Mouse (Mus musculus): ENCODE measurements around the gene Scaf11. TPM values are rescaled to one million over a fixed set of nuclear protein-coding genes. Genes with fewer than 3 reads are reported as not detected.

The Scaf11 gene
- polyA plus RNA-seq, 1 experiment: 152 TPM

DNA sequence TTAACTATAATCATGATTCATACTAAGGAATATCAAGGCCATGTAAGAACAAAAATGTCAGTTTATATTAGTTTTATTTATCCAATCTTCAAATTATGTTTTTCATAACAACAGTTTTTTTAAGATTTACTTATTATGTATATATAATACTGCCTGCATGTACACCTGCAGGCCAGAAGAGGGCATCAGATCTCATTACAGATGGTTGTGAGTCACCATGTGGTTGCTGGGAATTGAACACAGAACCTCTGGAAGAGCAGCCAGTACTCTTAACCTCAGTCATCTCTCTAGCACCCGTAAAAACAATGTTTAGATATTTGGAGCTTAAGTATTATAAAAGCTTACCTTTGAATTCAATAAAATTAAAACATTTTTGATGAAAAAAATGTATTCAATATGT lies 26.4 kb downstream of the Scaf11 start:
- Histone ChIP-seq H3K36me3 (ENCODE audit: control insufficient read depth, insufficient read depth, low read length, poor library complexity, severe bottlenecking) (peaks cover 32% of the 10 kb centered on the region), H3K27ac (ENCODE audit: insufficient read depth, low read length) (no peak overlapping the region), H3K27me3 (ENCODE audit: control insufficient read depth, insufficient read depth, low read length, poor library complexity, severe bottlenecking) (no peaks in the 10 kb centered on the region), H3K9ac (ENCODE audit: low read depth, poor library complexity, severe bottlenecking) (no peak overlapping the region), H3K4me3 (ENCODE audit: low read depth, low read length) (no peak overlapping the region), H3K4me1 (ENCODE audit: control insufficient read depth, insufficient read depth, low read length) (no peaks in the 10 kb centered on the region), H3K9me3 (replicated peaks; ENCODE audit: control insufficient read depth, insufficient read depth, low read length, poor library complexity, severe bottlenecking) (no peaks in the 10 kb centered on the region)
- TF ChIP-seq EP300 (IDR thresholded peaks at IDR 0.05; ENCODE audit: insufficient read depth, low read depth, low read length) (no peak), POLR2A (IDR thresholded peaks at IDR 0.05; ENCODE audit: insufficient read depth, low read length) (no peak), CTCF (IDR thresholded peaks at IDR 0.05; ENCODE audit: low read depth, low read length) (no peak)

- Histone ChIP-seq H3K9ac (ENCODE audit: low read depth, poor library complexity, severe bottlenecking) (no peak overlapping the region), H3K27me3 (ENCODE audit: control insufficient read depth, insufficient read depth, low read length, poor library complexity, severe bottlenecking) (no peaks in the 10 kb centered on the region), H3K9me3 (replicated peaks; ENCODE audit: control insufficient read depth, insufficient read depth, low read length, poor library complexity, severe bottlenecking) (no peaks in the 10 kb centered on the region), H3K36me3 (ENCODE audit: control insufficient read depth, insufficient read depth, low read length, poor library complexity, severe bottlenecking) (peaks cover 60% of the 10 kb centered on the region), H3K4me1 (ENCODE audit: control insufficient read depth, insufficient read depth, low read length) (no peaks in the 10 kb centered on the region), H3K4me3 (ENCODE audit: low read depth, low read length) (no peak overlapping the region), H3K27ac (ENCODE audit: insufficient read depth, low read length) (no peak overlapping the region)
- TF ChIP-seq POLR2A (IDR thresholded peaks at IDR 0.05; ENCODE audit: insufficient read depth, low read length) (no peak), CTCF (IDR thresholded peaks at IDR 0.05; ENCODE audit: low read depth, low read length) (no peak), EP300 (IDR thresholded peaks at IDR 0.05; ENCODE audit: insufficient read depth, low read depth, low read length) (no peak)
Observed at GRCm38 (mm10) chr15:96419920-96420319, 40.7 kb downstream of the Scaf11 start.

DNA sequence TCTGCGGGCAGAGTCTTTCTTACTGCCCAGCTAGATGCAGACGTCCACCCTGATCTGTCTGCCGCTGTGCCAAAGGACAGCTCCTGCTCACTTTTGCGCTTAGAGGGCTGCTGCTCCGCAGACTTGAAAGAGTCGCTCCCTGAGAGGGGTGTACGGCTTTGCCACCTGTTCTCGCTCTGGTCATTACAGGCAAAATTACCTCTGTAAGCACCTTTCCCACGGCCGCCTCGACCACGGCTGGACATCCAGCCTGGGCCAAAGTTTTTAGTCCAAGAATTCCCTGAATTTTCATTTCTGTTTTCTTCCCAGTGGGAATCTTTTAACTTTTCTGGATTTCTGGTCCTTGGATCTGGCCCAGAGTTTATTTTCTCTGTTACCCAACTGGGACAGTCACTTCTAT lies 42.5 kb downstream of the Scaf11 start:
- Histone ChIP-seq H3K36me3 (ENCODE audit: control insufficient read depth, insufficient read depth, low read length, poor library complexity, severe bottlenecking) (peaks cover 66% of the 10 kb centered on the region), H3K9ac (ENCODE audit: low read depth, poor library complexity, severe bottlenecking) (no peak overlapping the region), H3K4me1 (ENCODE audit: control insufficient read depth, insufficient read depth, low read length) (no peaks in the 10 kb centered on the region), H3K27ac (ENCODE audit: insufficient read depth, low read length) (no peak overlapping the region), H3K27me3 (ENCODE audit: control insufficient read depth, insufficient read depth, low read length, poor library complexity, severe bottlenecking) (no peaks in the 10 kb centered on the region), H3K4me3 (ENCODE audit: low read depth, low read length) (no peak overlapping the region), H3K9me3 (replicated peaks; ENCODE audit: control insufficient read depth, insufficient read depth, low read length, poor library complexity, severe bottlenecking) (no peaks in the 10 kb centered on the region)
- TF ChIP-seq EP300 (IDR thresholded peaks at IDR 0.05; ENCODE audit: insufficient read depth, low read depth, low read length): no peak
- no peak for TF ChIP-seq CTCF (IDR thresholded peaks at IDR 0.05; ENCODE audit: low read depth, low read length)
- TF ChIP-seq POLR2A (IDR thresholded peaks at IDR 0.05; ENCODE audit: insufficient read depth, low read length): no peak

GRCm38 (mm10) chr15:96408717-96409121 lies 51.9 kb downstream of the Scaf11 start:
- Histone ChIP-seq H3K4me3 (ENCODE audit: low read depth, low read length) (no peak overlapping the region), H3K27ac (ENCODE audit: insufficient read depth, low read length) (no peak overlapping the region), H3K9me3 (replicated peaks; ENCODE audit: control insufficient read depth, insufficient read depth, low read length, poor library complexity, severe bottlenecking) (no peaks in the 10 kb centered on the region), H3K9ac (ENCODE audit: low read depth, poor library complexity, severe bottlenecking) (no peak overlapping the region), H3K36me3 (ENCODE audit: control insufficient read depth, insufficient read depth, low read length, poor library complexity, severe bottlenecking) (peaks cover 5% of the 10 kb centered on the region), H3K27me3 (ENCODE audit: control insufficient read depth, insufficient read depth, low read length, poor library complexity, severe bottlenecking) (no peaks in the 10 kb centered on the region), H3K4me1 (ENCODE audit: control insufficient read depth, insufficient read depth, low read length) (no peaks in the 10 kb centered on the region)
- TF ChIP-seq CTCF (IDR thresholded peaks at IDR 0.05; ENCODE audit: low read depth, low read length): no peak
- no peak for TF ChIP-seq EP300 (IDR thresholded peaks at IDR 0.05; ENCODE audit: insufficient read depth, low read depth, low read length)
- no peak for TF ChIP-seq POLR2A (IDR thresholded peaks at IDR 0.05; ENCODE audit: insufficient read depth, low read length)

DNA sequence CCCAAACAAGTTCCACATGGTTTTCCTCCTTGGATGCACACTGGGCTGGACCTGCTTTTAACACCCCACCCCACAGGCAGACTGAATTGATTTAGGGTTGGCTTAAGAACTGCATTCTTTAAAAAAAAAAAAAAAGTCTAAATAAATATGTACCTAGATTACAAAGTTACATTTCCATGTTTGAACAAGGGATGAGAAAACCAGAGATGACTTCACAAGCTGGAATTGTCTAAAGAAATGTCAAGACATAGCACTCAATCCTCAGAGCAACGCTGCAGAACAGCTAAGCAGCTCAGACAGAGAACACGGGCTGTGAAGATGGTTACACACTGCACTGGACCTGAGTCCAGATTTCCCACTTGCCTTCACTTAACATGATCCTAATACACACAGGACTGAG lies 53.5 kb downstream of the Scaf11 start:
- peaks cover 8% of the 10 kb centered on the region for H3K36me3 ChIP-seq (ENCODE audit: control insufficient read depth, insufficient read depth, low read length, poor library complexity, severe bottlenecking)
- TF ChIP-seq CTCF (IDR thresholded peaks at IDR 0.05; ENCODE audit: low read depth, low read length) (no peak), EP300 (IDR thresholded peaks at IDR 0.05; ENCODE audit: insufficient read depth, low read depth, low read length) (no peak), POLR2A (IDR thresholded peaks at IDR 0.05; ENCODE audit: insufficient read depth, low read length) (no peak)
- H3K4me3 ChIP-seq (ENCODE audit: low read depth, low read length): no peak overlapping the region

DNA sequence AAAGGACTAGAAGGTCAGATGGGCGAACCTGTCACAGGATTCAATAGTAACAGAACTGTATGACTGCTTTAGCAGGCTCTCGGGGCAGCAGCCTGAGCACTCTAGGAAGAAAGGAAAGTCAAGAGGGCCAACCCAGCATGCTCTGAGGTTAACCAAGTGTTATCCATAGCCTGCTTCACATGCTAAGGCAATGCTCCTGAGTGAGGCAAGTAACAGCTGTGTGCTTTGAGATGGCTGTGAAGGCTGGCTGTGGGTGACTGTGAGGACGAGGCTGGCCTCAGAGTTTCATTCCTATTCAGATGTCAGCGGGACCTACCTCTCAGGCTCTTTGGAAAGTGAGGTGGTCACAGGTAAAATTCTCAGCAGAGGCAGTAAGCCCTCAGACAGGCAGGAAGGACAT lies 54.4 kb downstream of the Scaf11 start:
- TF ChIP-seq EP300 (IDR thresholded peaks at IDR 0.05; ENCODE audit: insufficient read depth, low read depth, low read length): no peak
- TF ChIP-seq POLR2A (IDR thresholded peaks at IDR 0.05; ENCODE audit: insufficient read depth, low read length): no peak
- TF ChIP-seq CTCF (IDR thresholded peaks at IDR 0.05; ENCODE audit: low read depth, low read length): no peak
- H3K27me3 ChIP-seq (ENCODE audit: control insufficient read depth, insufficient read depth, low read length, poor library complexity, severe bottlenecking): no peaks in the 10 kb centered on the region
- H3K9ac ChIP-seq (ENCODE audit: low read depth, poor library complexity, severe bottlenecking): no peak overlapping the region
- H3K36me3 ChIP-seq (ENCODE audit: control insufficient read depth, insufficient read depth, low read length, poor library complexity, severe bottlenecking): peaks cover 9% of the 10 kb centered on the region
- H3K4me1 ChIP-seq (ENCODE audit: control insufficient read depth, insufficient read depth, low read length): no peaks in the 10 kb centered on the region
- no peak overlapping the region for H3K27ac ChIP-seq (ENCODE audit: insufficient read depth, low read length)
- H3K4me3 ChIP-seq (ENCODE audit: low read depth, low read length): no peak overlapping the region
- no peaks in the 10 kb centered on the region for H3K9me3 ChIP-seq (replicated peaks; ENCODE audit: control insufficient read depth, insufficient read depth, low read length, poor library complexity, severe bottlenecking)

More for the DNA sequence above, 53.5 kb downstream of the Scaf11 start:
- no peak overlapping the region for H3K9ac ChIP-seq (ENCODE audit: low read depth, poor library complexity, severe bottlenecking)
- H3K27me3 ChIP-seq (ENCODE audit: control insufficient read depth, insufficient read depth, low read length, poor library complexity, severe bottlenecking): no peaks in the 10 kb centered on the region
- H3K9me3 ChIP-seq (replicated peaks; ENCODE audit: control insufficient read depth, insufficient read depth, low read length, poor library complexity, severe bottlenecking): no peaks in the 10 kb centered on the region
- no peaks in the 10 kb centered on the region for H3K4me1 ChIP-seq (ENCODE audit: control insufficient read depth, insufficient read depth, low read length)
- no peak overlapping the region for H3K27ac ChIP-seq (ENCODE audit: insufficient read depth, low read length)

Data from ES-Bruce4 (cell line).